Mouse (Mus musculus) telencephalon, adult 2 months (tissue): ENCODE measurements around the gene Adam23.
A peak's percentile ranks its signal among the peaks of the same experiment; 100 is the strongest.

ENCODE experiments used
- DNase-seq: peaks from one replicate; pipeline ENCODE4 v3.0.0-alpha.2; 2011; ENCODE audit warnings: low read depth, low spot score

The Adam23 gene

GRCm38 (mm10) chr1:63478946-63479345, 33.3 kb downstream of the Adam23 start:
- DNase-seq = peak; percentile 72

GRCm38 (mm10) chr1:63484646-63485045, 39.0 kb downstream of the Adam23 start:
- DNase-seq = no peak

- no peak for DNase-seq
These were observed 41.0 kb downstream of the Adam23 start for GRCm38 (mm10) chr1:63486646-63487045.

GRCm38 (mm10) chr1:63491001-63491400, 45.3 kb downstream of the Adam23 start:
- no peak for DNase-seq

- DNase-seq = no peak
These were observed 47.6 kb downstream of the Adam23 start for GRCm38 (mm10) chr1:63493325-63493724.

GRCm38 (mm10) chr1:63507386-63507785, 61.7 kb downstream of the Adam23 start:
- DNase-seq = no peak

- DNase-seq = no peak
These were observed 63.1 kb downstream of the Adam23 start for GRCm38 (mm10) chr1:63508801-63509200.

GRCm38 (mm10) chr1:63511416-63511815, 65.7 kb downstream of the Adam23 start:
- DNase-seq = no peak

GRCm38 (mm10) chr1:63517800-63518199, 72.1 kb downstream of the Adam23 start:
- DNase-seq = no peak

GRCm38 (mm10) chr1:63518814-63519213, 73.1 kb downstream of the Adam23 start:
- no peak for DNase-seq

- DNase-seq = no peak
These were observed 84.2 kb downstream of the Adam23 start for GRCm38 (mm10) chr1:63529901-63530300.

- no peak for DNase-seq
These were observed 88.7 kb downstream of the Adam23 start for GRCm38 (mm10) chr1:63534271-63534827.

- no peak for DNase-seq
These were observed 94.4 kb downstream of the Adam23 start for GRCm38 (mm10) chr1:63539884-63540613.

GRCm38 (mm10) chr1:63544122-63544521, 98.4 kb downstream of the Adam23 start:
- no peak for DNase-seq

- no peak for DNase-seq
These were observed 107.3 kb downstream of the Adam23 start for GRCm38 (mm10) chr1:63553039-63553438.

GRCm38 (mm10) chr1:63561772-63562520, 116.3 kb downstream of the Adam23 start:
- DNase-seq = no peak

GRCm38 (mm10) chr1:63563928-63564327, 118.2 kb downstream of the Adam23 start:
- no peak for DNase-seq

GRCm38 (mm10) chr1:63566501-63566900, 120.8 kb downstream of the Adam23 start:
- no peak for DNase-seq

GRCm38 (mm10) chr1:63567031-63567430, 121.3 kb downstream of the Adam23 start:
- no peak for DNase-seq

- no peak for DNase-seq
These were observed 126.5 kb downstream of the Adam23 start for GRCm38 (mm10) chr1:63572229-63572628.

GRCm38 (mm10) chr1:63573432-63573831, 127.7 kb downstream of the Adam23 start:
- DNase-seq = no peak

GRCm38 (mm10) chr1:63573864-63574611, 128.3 kb downstream of the Adam23 start:
- DNase-seq = peak; percentile 74
